Mouse (Mus musculus): Measurements from ENCODE around the gene Cpne9.

DNA sequence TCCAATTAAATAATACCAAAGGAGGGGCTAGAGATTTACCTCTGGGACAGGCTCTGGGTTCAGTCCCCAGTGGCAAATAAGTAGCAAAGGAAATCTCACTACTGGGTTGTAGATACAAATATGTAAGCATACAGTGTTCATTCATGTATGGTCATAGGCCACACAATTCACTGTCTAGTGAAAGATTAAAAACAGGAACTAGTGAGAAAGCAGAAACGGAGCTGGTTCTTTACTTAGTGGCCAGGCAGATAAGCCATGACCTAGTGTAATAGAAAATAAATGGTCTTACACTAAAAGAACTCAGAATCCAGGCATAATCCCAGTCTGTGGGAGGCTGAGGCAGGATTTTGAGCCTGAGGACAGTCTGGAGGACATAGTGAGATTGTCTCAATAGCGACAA is 36.5 kb upstream of the Cpne9 start:
- TF ChIP-seq CTCF (IDR thresholded peaks at IDR 0.05; ENCODE audit: low read depth) (no peak), EP300 (IDR thresholded peaks at IDR 0.05; ENCODE audit: low read depth) (no peak)
